Mouse (Mus musculus): ENCODE results near the gene Serpina3g. TPM values are rescaled to one million over a fixed set of nuclear protein-coding genes. Genes with fewer than 3 reads are reported as not detected.

Gene Serpina3g
- total RNA-seq, 2 experiments from 2014 or later = 1.2 to 2.3 TPM

- no peak for DNase-seq
- intact Hi-C loops (cut with DNase I) = no loop called here
These were observed 42.4 kb downstream of the Serpina3g start for GRCm38 (mm10) chr12:104278216-104279055.

GRCm38 (mm10) chr12:104279056-104279435 lies 43.0 kb downstream of the Serpina3g start:
- intact Hi-C loops (cut with DNase I) = no loop called here

GRCm38 (mm10) chr12:104283380-104283779 lies 47.3 kb downstream of the Serpina3g start:
- DNase-seq = no peak
- intact Hi-C loops (cut with DNase I) = no loop called here

More at GRCm38 (mm10) chr12:104279056-104279435, 43.0 kb downstream of the Serpina3g start:
- no peak for DNase-seq

DNA sequence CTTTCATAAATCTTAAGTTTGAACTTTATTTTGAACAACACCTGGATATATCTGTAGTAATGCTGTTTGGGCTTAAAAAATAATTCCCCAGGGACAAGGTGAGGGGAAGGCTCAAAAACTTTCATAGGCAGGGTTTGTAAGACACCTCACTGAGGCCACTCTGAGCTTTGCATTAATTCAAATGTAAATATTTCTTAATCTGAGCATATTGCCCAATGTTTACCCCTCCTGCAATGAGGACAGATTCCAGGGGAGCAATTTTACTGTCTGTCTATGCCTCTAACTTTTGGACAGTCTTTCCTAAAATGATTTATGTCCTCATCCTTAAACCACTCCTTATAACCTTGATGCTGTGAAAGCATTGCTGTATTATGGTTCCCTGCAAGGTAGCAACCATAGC lies 52.3 kb downstream of the Serpina3g start:
- DNase-seq = no peak
- intact Hi-C loops (cut with DNase I) = no loop called here

DNA sequence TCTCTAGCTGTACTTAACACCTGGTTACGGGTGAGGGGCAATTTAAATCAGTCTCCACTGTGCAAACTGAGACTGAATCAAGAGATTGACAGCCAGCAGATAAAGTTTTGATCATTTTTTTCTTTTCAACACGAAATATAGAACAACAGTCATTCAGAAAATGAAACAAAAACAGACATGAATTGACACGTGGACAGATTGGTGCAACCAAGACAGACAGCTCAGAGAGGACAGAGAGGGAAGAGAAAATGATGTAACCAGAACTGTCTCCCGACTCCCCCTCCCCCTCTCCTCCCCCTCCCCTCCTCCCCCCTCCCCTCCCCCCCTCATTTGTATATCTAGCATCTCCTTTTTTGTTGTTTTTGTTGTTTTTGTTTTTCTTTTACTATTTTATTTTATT lies 53.8 kb downstream of the Serpina3g start:
- no peak for DNase-seq
- intact Hi-C loops (cut with DNase I) = no loop called here

Other genes with a start within 250 kb of the Serpina3g start
- gene Serpina11, start 246.3 kb upstream of the Serpina3g start, total RNA-seq (2021) = not detected
- under 1 TPM in 1 of 2 experiments, not detected in 1; 0.07 TPM for gene Serpina9, start 222.5 kb upstream of the Serpina3g start, total RNA-seq (2021)
- not detected for gene Serpina12, start 191.8 kb upstream of the Serpina3g start, total RNA-seq (2021)
- gene Serpina5, start 135.1 kb upstream of the Serpina3g start, total RNA-seq (2021) = not detected
- gene Serpina3a, start 123.5 kb upstream of the Serpina3g start, total RNA-seq (2021) = not detected
- gene Serpina3b, start 108.2 kb upstream of the Serpina3g start, total RNA-seq (2021) = not detected
- gene Serpina3c, start 82.4 kb upstream of the Serpina3g start, total RNA-seq (2021) = 1 to 10 TPM in 1 of 2 experiments, under 1 TPM in 1; 0.83 to 2.0 TPM
- under 1 TPM in 1 of 2 experiments, not detected in 1; 0.17 TPM for gene Serpina3f, start 21.7 kb upstream of the Serpina3g start, total RNA-seq (2021)
- under 1 TPM in 1 of 2 experiments, not detected in 1; 0.90 TPM for gene Serpina3i, start 26.9 kb downstream of the Serpina3g start, total RNA-seq (2021)
- not detected for gene Serpina3j, start 78.3 kb downstream of the Serpina3g start, total RNA-seq (2021)
- not detected for gene Serpina3k, start 102.2 kb downstream of the Serpina3g start, total RNA-seq (2021)
- not detected for gene Serpina3m, start 102.2 kb downstream of the Serpina3g start, total RNA-seq (2021)
- 1 to 10 TPM; 2.6 to 6.0 TPM for gene Serpina3n, start 170.5 kb downstream of the Serpina3g start, total RNA-seq (2021)
- not detected for gene Gsc, start 237.1 kb downstream of the Serpina3g start, total RNA-seq (2021)

All from heart, postnatal 14 days (tissue).